Mouse (Mus musculus) kidney, postnatal 36 days (tissue): ENCODE measurements around the gene Tmem39a.

ENCODE experiments used
- DNase-seq, 2 experiments: peaks; one replicate each; pipeline ENCODE4 v3.0.0; 2021 to 2022; ENCODE audit warnings: mixed read lengths in 2 of 2

The Tmem39a gene

GRCm38 (mm10) chr16:38591506-38591905, 33.0 kb downstream of the Tmem39a start:
- DNase-seq, result peak in 1 of 2 experiments; percentile 11

- peak; percentile 47 to 48 for DNase-seq
Measured at GRCm38 (mm10) chr16:38592026-38592678, 33.7 kb downstream of the Tmem39a start.

- DNase-seq, result no peak
Measured at GRCm38 (mm10) chr16:38592946-38593345, 34.4 kb downstream of the Tmem39a start.

GRCm38 (mm10) chr16:38594435-38594834, 35.9 kb downstream of the Tmem39a start:
- DNase-seq, result no peak

- no peak for DNase-seq
Measured at GRCm38 (mm10) chr16:38596099-38596498, 37.6 kb downstream of the Tmem39a start.

- DNase-seq, result no peak
Measured at GRCm38 (mm10) chr16:38596651-38597050, 38.2 kb downstream of the Tmem39a start.

- no peak for DNase-seq
Measured at GRCm38 (mm10) chr16:38598986-38599680, 40.6 kb downstream of the Tmem39a start.

- peak in 1 of 2 experiments; percentile 18 for DNase-seq
Measured at GRCm38 (mm10) chr16:38602989-38603804, 44.7 kb downstream of the Tmem39a start.

- peak in 1 of 2 experiments; percentile 21 for DNase-seq
Measured at GRCm38 (mm10) chr16:38606509-38606908, 48.0 kb downstream of the Tmem39a start.

- DNase-seq, result no peak
Measured at GRCm38 (mm10) chr16:38608687-38609086, 50.2 kb downstream of the Tmem39a start.

GRCm38 (mm10) chr16:38609092-38609491, 50.6 kb downstream of the Tmem39a start:
- no peak for DNase-seq

GRCm38 (mm10) chr16:38612646-38613045, 54.1 kb downstream of the Tmem39a start:
- DNase-seq, result no peak

- no peak for DNase-seq
Measured at GRCm38 (mm10) chr16:38613646-38614045, 55.1 kb downstream of the Tmem39a start.

GRCm38 (mm10) chr16:38617977-38618376, 59.5 kb downstream of the Tmem39a start:
- peak in 1 of 2 experiments; percentile 15 for DNase-seq

- DNase-seq, result peak; percentile 72 to 87
Measured at GRCm38 (mm10) chr16:38619054-38619453, 60.6 kb downstream of the Tmem39a start.

GRCm38 (mm10) chr16:38620696-38621450, 62.4 kb downstream of the Tmem39a start:
- peak; percentile 19 to 36 for DNase-seq

GRCm38 (mm10) chr16:38622283-38622682, 63.8 kb downstream of the Tmem39a start:
- peak in 1 of 2 experiments; percentile 11 for DNase-seq

GRCm38 (mm10) chr16:38624303-38624702, 65.8 kb downstream of the Tmem39a start:
- no peak for DNase-seq

GRCm38 (mm10) chr16:38625411-38625810, 66.9 kb downstream of the Tmem39a start:
- DNase-seq, result peak; percentile 14 to 64

GRCm38 (mm10) chr16:38625811-38626369, 67.4 kb downstream of the Tmem39a start:
- DNase-seq, result peak; percentile 63 to 71

GRCm38 (mm10) chr16:38632147-38632546, 73.6 kb downstream of the Tmem39a start:
- peak; percentile 64 to 86 for DNase-seq

GRCm38 (mm10) chr16:38635833-38636390, 77.4 kb downstream of the Tmem39a start:
- no peak for DNase-seq
